Mouse (Mus musculus) CH12.LX (cell line): ENCODE results near the gene Asap2. TPM values are rescaled to one million over a fixed set of nuclear protein-coding genes. Genes with fewer than 3 reads are reported as not detected.

ENCODE experiments used
- DNase-seq: peaks from one replicate; pipeline ENCODE4 v3.0.0-alpha.2; 2013; ENCODE audit errors: extremely low read depth
- H3K27ac ChIP-seq: 2 replicates; pipeline ENCODE4 v1.5.1; 2012; ENCODE audit warnings: low read depth, mild to moderate bottlenecking, control low read depth, moderate library complexity; ENCODE audit not compliant: insufficient read depth
- H3K27me3 ChIP-seq: replicated peaks from 2 replicates; pipeline ENCODE3; 2012; ENCODE audit warnings: inconsistent platforms
- H3K36me3 ChIP-seq, 2 experiments: replicated peaks in 1 of 2; 2 replicates each; pipeline versions ENCODE3 to v1.6.1; 2012; ENCODE audit warnings: inconsistent platforms in 1 of 2, low read length in 1 of 2, mild to moderate bottlenecking in 1 of 2, mixed read lengths in 1 of 2, moderate library complexity in 1 of 2; ENCODE audit not compliant: control insufficient read depth in 1 of 2, insufficient read depth in 1 of 2
- H3K4me1 ChIP-seq, 2 experiments: 2 replicates each; pipeline ENCODE4 v1.6.1; 2012; ENCODE audit warnings: inconsistent platforms in 1 of 2, moderate library complexity in 1 of 2; ENCODE audit not compliant: insufficient read depth in 2 of 2, control insufficient read depth in 1 of 2
- H3K4me2 ChIP-seq: 2 replicates; pipeline ENCODE4 v1.6.1; 2012; ENCODE audit warnings: low read depth, mild to moderate bottlenecking, control low read depth; ENCODE audit not compliant: poor library complexity, insufficient read depth, severe bottlenecking
- H3K4me3 ChIP-seq, 3 experiments: fragments of 150-350 bp in 1 of 3; sonication (generic) in 1 of 3; replicated peaks in 1 of 3; 2 replicates each; pipeline versions ENCODE3 to v1.5.1; 2011 to 2012; ENCODE audit warnings: low read depth in 2 of 3, low read length in 2 of 3, mild to moderate bottlenecking in 2 of 3, moderate library complexity in 2 of 3, control low read depth in 1 of 3, improper control_type of control experiment in 1 of 3, inconsistent platforms in 1 of 3, mixed read lengths in 1 of 3; ENCODE audit not compliant: poor library complexity in 1 of 3
- H3K79me2 ChIP-seq: replicated peaks from 2 replicates; pipeline ENCODE4 v1.6.1; 2012; ENCODE audit warnings: mild to moderate bottlenecking, moderate library complexity; ENCODE audit not compliant: control insufficient read depth, poor library complexity, insufficient read depth, severe bottlenecking; ENCODE audit errors: extremely low read depth
- H3K9ac ChIP-seq: 2 replicates; pipeline ENCODE4 v1.6.1; 2012; ENCODE audit warnings: low read depth, mild to moderate bottlenecking, control low read depth, moderate library complexity; ENCODE audit not compliant: insufficient read depth
- H3K9me3 ChIP-seq: replicated peaks from 2 replicates; pipeline ENCODE3; 2012; ENCODE audit warnings: low read length, inconsistent platforms, mixed read lengths
- BHLHE40 ChIP-seq: IDR thresholded peaks from 2 replicates; pipeline ENCODE4 v1.6.1; 2011; ENCODE audit warnings: mild to moderate bottlenecking, low read depth, low read length, improper control_type of control experiment
- CHD2 ChIP-seq: IDR thresholded peaks from 2 replicates; pipeline ENCODE4 v1.6.1; 2011; ENCODE audit warnings: low read length, improper control_type of control experiment
- CTCF ChIP-seq, 2 experiments: IDR thresholded peaks in 1 of 2; conservative IDR thresholded peaks in 1 of 2; 2 replicates each; pipeline ENCODE4 v1.5.1; 2011 to 2012; ENCODE audit warnings: low read depth in 2 of 2, low read length in 2 of 2, improper control_type of control experiment in 1 of 2, inconsistent platforms in 1 of 2, mild to moderate bottlenecking in 1 of 2, moderate library complexity in 1 of 2
- RCOR1 ChIP-seq: conservative IDR thresholded peaks from 2 replicates; pipeline ENCODE4 v1.6.1; 2012; ENCODE audit warnings: low read depth, mild to moderate bottlenecking, inconsistent platforms, low read length, improper control_type of control experiment
- SIN3A ChIP-seq: IDR thresholded peaks from 2 replicates; pipeline ENCODE4 v1.6.1; 2012; ENCODE audit warnings: low read length, improper control_type of control experiment, inconsistent platforms
- TBP ChIP-seq: conservative IDR thresholded peaks from 2 replicates; pipeline ENCODE4 v1.6.1; 2011; ENCODE audit warnings: low read depth, low read length, improper control_type of control experiment
- ZC3H11A ChIP-seq: IDR thresholded peaks from 2 replicates; pipeline ENCODE4 v1.6.1; 2012; ENCODE audit warnings: low read depth, mild to moderate bottlenecking, inconsistent platforms, low read length, improper control_type of control experiment
- dilution Hi-C: fragments of 300-500 bp; cut with MboI; formaldehyde crosslinking; loops from 2 replicates; pipeline ENCODE4 v1.14.3; 2020; ENCODE audit warnings: low sequenced_read_pairs; ENCODE audit not compliant: extremely low pct_unique_long_range_greater_than_20kb, extremely low pct_ligation_motif_present
- in situ Hi-C: fragments of 300-500 bp; cut with MboI; formaldehyde crosslinking; loops from 3 replicates; pipeline ENCODE4 v1.14.3; 2019; ENCODE audit warnings: low sequenced_read_pairs, low pct_ligation_motif_present, low pct_unique_long_range_greater_than_20kb, mixed read lengths
- polyA plus RNA-seq: library from polyadenylated mRNA; unstranded; fragments of >175 nt; gene quantifications from 2 replicates; pipeline ENCODE4 v1.2.1, GENCODE M21; 2012; ENCODE audit warnings: low read depth; ENCODE audit not compliant: insufficient read length
- total RNA-seq, 2 experiments: library from RNA; depleted of rRNA; stranded (reverse); fragments of 300-350 nt in 1 of 2; fragments of >200 nt in 1 of 2; gene quantifications; 2 replicates each; pipeline ENCODE4 v1.2.3; 2012 to 2014

Gene Asap2
- total and polyA plus RNA-seq, 3 experiments, result 0.17 to 0.64 (median 0.17) TPM

DNA sequence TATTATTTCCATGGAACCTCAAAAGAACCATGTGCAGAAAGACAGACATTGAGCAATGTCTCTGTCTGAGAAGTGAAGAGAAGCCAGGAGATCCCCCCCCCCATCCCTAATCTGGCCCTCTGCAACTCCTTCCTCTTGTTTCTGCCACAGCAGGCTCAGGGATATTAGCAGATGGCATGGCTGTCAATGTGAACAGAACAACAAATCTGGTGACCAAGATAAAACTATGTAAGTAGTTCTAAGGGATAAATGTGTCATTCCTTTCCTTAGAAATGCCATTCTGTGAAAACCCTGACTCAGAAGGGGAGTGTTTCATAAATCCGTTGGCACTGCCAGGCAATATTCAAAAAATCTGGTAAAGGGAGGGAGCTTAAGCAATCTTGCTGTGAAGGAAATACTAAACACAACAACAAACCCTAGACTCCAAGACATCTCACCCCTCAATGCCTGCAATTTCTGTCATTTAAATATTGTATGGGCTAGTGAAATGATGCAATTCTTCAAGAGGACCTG lies 287.1 kb downstream of the Asap2 start:
- H3K79me2 ChIP-seq, result peaks cover under 1% of the 10 kb centered on the region; the same call in 1 of the 2 replicates
- no peaks in the 10 kb centered on the region for H3K9me3 ChIP-seq
- no peak overlapping the region for H3K27ac ChIP-seq
- no peak for TF ChIP-seq TBP
- no peak for TF ChIP-seq RCOR1
- no peak for TF ChIP-seq SIN3A
- in situ Hi-C loops, result loop anchor here (25.0 kb wide), 1 partner anchor 335 kb away; no protein-coding TSS in a partner anchor
- no peak overlapping the region for H3K9ac ChIP-seq
- no peaks in the 10 kb centered on the region for H3K4me1 ChIP-seq
- H3K36me3 ChIP-seq, result peaks cover 6 to 67% of the 10 kb centered on the region in 2 experiments
- no peak for DNase-seq
- H3K4me3 ChIP-seq, result no peak overlapping the region
- H3K4me2 ChIP-seq, result no peak overlapping the region
- dilution Hi-C loops, result no loop called here
- H3K27me3 ChIP-seq, result no peaks in the 10 kb centered on the region

DNA sequence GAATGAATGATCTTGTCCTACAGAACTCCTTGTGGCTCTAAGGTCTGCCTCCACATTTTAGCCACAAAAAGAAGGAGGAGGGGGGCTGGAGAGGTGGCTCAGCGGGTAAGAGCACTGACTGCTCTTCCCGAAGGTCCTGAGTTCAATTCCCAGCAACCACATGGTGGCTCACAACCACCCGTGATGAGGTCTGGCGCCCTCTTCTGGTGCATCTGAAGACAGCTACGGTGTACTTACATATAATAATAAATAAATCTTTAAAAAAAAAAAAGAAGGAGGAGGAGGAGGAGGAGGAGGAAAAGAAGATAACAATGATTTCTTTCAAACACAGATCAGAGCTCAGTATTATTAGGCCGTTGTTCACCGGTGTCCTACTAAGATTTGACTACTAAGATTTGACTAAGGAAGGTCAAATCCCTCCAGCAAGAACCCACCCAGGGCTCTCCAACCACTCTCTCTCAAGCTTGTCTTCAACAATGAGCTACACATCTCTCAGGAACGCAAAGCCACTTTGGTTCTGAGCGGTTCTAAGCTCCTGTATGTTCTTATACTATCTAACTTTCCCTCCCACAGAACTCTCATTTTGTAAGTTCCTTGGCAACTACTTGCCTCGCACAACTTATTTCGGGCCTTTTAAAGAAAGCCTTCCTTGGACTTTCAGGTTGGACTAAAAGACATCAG lies 294.6 kb downstream of the Asap2 start, which contains the start of gene Cpsf3:
TSS of gene Cpsf3 (plus strand) at position 631 of the 681 bp plus-strand sequence.
- H3K79me2 ChIP-seq, result peaks cover 42% of the 10 kb centered on the region
- H3K27ac ChIP-seq, result peak within 1 kb of the TSS; percentile 27
- peak within 1 kb of the TSS; percentile 90 to 94 (median 92) for H3K4me3 ChIP-seq
- peaks cover 2 to 42% of the 10 kb centered on the region in 2 experiments for H3K36me3 ChIP-seq
- peak within 1 kb of the TSS; percentile 66 for H3K4me2 ChIP-seq
- no peaks in the 10 kb centered on the region for H3K9me3 ChIP-seq
- TF ChIP-seq CTCF (conservative IDR thresholded peaks at IDR 0.05 in 1 of 2, IDR thresholded peaks at IDR 0.05 in 1 of 2; ENCODE audit: low read depth in 2 of 2, low read length in 2 of 2) (peak in 1 of 2 experiments; percentile 45; a peak in 2 of 4 replicates), BHLHE40 (no peak)
- TF ChIP-seq, all 38 proteins: peak for 1
- H3K4me1 ChIP-seq, result peaks cover 6 to 17% of the 10 kb centered on the region in 2 experiments; a peak in 3 of 4 replicates
- H3K27me3 ChIP-seq, result no peaks in the 10 kb centered on the region
- peak; percentile 38 for DNase-seq
- in situ Hi-C loops, result loop anchor here (25.0 kb wide), 1 partner anchor 327 kb away; no protein-coding TSS in a partner anchor
- dilution Hi-C loops, result no loop called here
- H3K9ac ChIP-seq, result peak within 1 kb of the TSS; percentile 90

DNA sequence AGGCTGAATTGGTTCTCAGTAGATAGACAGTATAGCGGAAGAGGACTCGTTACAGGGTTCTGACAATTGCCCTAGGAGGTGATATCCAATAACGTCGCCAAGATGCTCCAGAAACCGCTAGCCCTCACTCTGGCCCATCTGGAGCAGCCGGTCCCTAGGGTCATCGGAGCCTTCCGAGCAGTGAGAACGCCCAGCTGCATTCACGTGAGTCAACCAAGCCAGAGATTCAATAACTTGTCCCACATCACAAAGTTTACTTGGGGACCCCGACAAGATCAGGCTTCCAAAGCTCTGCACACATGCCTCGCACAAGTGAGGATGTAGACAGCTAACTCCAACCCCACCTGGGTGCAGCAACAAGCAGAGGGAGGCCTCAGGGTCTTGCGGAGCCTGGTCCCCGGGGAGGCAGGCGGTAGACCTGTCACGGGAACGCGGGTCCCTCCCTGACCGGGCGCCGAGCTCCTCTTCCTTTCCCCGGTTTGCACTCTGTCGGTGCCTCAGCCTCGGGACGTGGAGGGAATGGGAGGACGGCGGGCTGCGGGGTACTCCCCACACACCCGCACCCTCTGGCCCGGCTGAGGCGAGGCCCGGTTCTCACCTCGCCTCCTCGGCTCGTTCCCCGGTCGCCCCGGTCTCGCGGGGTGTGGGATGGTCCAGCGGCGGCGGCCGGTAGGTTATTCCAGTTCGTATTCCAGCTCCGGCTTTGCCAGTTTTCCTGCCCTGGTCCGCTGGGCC lies 295.4 kb downstream of the Asap2 start:
- H3K4me2 ChIP-seq, result peak overlapping the region; percentile 66
- dilution Hi-C loops, result no loop called here

More for the DNA sequence above, 295.4 kb downstream of the Asap2 start:
- Histone ChIP-seq H3K4me1 (peaks cover 6 to 17% of the 10 kb centered on the region in 2 experiments; a peak in 3 of 4 replicates), H3K4me3 (peak overlapping the region; percentile 89 to 94 (median 92)), H3K27ac (peak overlapping the region; percentile 27), H3K36me3 (peaks cover 10 to 46% of the 10 kb centered on the region in 2 experiments), H3K79me2 (peaks cover 45% of the 10 kb centered on the region), H3K9me3 (no peaks in the 10 kb centered on the region), H3K9ac (peak overlapping the region; percentile 76), H3K27me3 (no peaks in the 10 kb centered on the region)
- DNase-seq, result peak; percentile 40
- TF ChIP-seq ZC3H11A, result no peak
- TF ChIP-seq BHLHE40, result peak; percentile 72
- TF ChIP-seq CHD2, result peak; percentile 64
- in situ Hi-C loops, result loop anchor here (25.0 kb wide), 1 partner anchor 327 kb away; no protein-coding TSS in a partner anchor
